Mouse (Mus musculus): Measurements from ENCODE around the gene C130074G19Rik.

The C130074G19Rik gene

DNA sequence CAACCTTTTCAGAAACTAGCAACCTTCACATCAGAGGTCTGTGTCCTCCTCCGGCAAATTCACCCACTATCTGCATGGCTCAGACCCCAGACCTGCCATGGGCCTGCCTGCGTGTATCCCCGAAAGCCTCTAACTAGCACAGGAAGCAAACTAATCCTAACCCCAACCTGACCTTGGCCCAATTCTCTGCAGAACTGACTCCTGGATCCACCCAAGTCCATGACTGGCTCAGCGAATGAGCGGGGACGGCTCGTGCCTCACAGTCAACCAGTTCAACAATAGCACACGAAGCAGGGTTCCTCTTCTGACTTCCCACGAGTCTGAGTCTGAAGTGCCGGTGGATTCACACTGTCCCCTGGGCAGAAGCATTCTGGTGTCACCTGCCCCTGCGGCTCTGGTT lies 9.1 kb downstream of the C130074G19Rik start:
- in situ Hi-C loops (cut with MboI, MseI): loop anchor here (25.0 kb wide), 1 partner anchor 1863 kb away; the partner anchor contains the start of gene Rrp15

DNA sequence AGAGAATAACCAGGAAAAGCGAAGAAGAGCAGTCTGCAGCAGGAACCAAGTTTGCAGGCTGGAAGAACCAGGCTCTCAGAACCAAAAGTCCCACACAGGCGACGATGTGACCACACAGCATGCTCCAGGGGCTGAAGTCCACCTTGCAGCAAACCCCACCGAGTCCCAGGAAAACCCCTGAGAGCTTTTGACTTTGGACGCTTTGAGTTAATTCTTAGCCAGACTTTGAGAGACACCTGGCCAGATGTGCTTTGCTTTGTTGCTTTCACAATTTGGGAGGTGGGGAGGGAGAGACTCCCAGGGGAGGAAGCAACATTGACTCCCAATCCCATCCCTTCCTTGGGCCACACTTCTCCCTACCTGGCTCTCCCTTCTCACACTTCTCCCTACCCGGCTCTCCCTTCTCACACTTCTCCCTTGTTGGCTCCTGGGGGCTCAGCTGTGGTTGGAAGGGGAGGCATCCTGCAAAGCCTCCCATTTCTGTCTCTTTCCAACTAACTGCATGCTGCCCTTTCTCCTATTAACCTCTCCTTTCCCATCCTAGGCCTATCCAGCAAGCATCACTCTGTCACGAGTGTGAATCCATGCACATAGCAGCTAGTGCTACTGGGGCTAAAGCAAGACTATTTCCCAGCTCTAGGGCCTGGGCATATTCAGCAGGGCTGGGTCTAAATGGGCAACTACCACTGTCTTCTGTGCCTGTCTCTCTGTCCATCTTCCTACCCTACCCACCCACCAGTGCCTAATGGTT lies 10.8 kb downstream of the C130074G19Rik start:
- in situ Hi-C loops (cut with MboI, MseI): loop anchor here (25.0 kb wide), 1 partner anchor 1865 kb away; the partner anchor contains the start of gene Rrp15

DNA sequence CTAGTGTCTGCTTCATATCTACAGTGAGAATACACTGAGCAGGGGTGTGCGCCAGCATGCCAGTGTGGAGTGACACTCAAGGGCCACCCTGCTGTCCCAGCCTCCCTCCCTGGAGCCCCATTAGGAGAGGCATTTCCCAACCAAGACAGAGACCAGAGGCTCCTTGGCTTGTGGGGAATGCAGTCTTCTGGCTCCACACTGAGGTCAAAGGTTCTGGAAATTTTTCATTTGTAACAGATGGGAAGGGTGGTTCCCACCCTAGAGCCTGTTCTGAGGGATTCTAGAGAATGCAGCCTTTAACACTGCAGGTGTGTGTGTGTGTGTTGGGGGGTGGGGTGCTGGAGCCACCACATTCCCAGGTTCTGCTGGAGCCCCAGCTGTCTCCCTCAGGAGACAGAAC lies 11.5 kb downstream of the C130074G19Rik start:
- in situ Hi-C loops (cut with MboI, MseI): loop anchor here (25.0 kb wide), 1 partner anchor 1866 kb away; the partner anchor contains the start of gene Rrp15

DNA sequence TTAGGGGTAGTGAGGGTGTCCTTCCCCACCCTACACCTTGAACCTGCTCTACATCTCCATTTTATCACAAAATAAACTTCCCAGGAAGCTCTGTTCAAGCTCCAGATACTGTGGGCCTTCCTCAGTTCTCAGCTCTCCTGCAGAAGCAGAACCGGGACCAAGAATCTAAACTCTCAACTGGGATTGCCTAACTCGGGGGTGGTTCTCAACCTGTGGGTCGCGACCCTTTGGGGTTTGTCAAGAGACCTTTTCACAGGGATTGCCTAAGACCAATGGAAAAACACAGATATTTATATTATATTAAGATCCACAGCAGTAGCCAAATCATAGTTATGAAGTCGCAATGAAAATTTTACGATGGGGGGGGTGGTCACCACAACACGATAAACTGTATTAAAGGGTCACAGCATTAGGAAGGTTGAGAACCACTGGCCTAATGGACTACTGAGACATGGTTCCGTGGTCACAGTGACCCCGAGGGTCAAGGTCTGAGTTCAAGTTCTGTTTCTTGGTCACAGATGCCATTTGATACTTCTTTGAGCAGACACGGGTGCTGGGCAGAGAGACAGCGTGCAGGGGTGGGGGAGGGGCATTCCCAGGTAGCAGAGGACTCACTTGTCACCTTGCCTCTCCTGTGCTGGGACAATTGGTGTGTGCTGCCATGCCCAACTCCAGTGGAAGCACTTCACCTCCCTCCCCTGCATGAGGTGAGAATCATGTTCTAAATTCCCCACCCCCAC lies 12.2 kb downstream of the C130074G19Rik start:
- in situ Hi-C loops (cut with MboI, MseI): loop anchor here (25.0 kb wide), 1 partner anchor 1866 kb away; the partner anchor contains the start of gene Rrp15

DNA sequence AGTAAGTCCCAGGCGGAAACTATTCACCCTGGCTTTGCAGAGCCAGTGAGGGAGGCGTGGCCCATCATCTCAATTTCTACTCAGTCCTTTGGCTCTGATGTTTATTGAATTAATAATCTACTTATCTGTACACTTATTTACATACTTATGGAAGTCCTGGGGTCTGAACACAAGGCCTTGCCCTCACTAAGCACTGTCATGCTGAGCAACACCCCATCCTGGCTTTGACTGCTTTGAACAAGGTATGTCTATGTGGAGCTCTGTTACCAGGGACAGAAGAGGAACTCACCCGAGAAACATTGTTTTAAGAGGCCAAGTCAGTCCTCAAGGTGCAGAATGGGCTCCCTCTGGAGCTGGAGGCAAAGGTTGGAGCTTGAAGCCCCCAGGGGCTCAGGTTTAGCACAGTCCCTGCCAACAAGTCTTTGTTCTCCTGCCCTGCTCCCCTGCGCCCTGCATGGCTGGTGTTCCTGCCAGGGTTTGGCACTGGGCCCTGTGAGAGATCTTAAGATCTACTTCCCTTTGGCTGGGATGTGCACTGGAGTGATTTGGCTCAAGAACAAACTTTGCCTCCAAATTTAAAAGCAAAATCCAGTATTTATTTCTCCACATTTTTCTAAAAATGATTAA lies 13.0 kb downstream of the C130074G19Rik start:
- in situ Hi-C loops (cut with MboI, MseI): loop anchor here (25.0 kb wide), 1 partner anchor 1867 kb away; the partner anchor contains the start of gene Rrp15

DNA sequence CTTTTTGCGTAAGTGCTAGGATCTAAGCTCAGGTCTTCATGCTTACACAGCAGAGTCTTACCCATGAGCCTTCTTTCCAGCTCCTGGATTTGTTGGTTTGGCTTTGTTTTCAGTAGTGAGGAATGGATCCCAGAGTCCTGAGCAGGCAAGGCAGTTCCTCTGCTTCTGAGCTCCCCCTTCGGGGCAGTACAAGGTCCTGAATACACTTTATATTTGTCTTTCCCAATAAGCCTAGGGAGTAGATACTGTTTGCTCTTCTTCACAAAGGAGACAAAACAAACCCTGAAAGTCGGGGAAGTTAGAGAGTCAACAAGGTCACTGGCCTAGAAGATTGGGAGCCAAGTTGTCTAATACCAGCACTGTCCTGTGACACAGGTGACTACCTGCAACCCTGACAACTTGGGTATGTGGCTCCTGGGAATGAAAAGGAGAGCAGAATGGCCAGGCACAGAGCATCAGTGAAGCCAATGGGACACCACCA lies 15.3 kb downstream of the C130074G19Rik start:
- in situ Hi-C loops (cut with MboI, MseI): loop anchor here (25.0 kb wide), 1 partner anchor 1870 kb away; the partner anchor contains the start of gene Rrp15

DNA sequence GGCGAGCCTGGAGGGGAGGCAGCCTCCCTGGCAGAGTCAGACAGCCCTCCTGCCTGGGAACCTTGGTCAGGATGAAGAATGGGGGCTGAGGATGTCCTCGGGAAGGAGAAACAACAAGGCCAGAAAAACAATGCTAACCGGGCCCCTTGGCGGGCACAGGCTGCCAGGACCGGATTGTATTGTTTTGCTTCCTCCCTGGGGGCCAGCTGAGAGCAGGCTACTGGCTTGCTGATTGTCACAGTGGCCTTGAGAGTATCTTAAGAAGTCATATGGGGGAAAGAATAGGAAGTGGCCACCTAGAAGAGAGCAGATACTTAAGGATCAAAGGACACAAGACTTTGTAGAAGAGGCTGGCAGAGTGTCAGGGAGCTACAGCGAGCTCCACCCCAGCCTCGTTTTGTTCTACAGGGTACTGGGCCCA lies 18.6 kb downstream of the C130074G19Rik start:
- in situ Hi-C loops (cut with MboI, MseI): loop anchor here (25.0 kb wide), 1 partner anchor 1873 kb away; the partner anchor contains the start of gene Rrp15

DNA sequence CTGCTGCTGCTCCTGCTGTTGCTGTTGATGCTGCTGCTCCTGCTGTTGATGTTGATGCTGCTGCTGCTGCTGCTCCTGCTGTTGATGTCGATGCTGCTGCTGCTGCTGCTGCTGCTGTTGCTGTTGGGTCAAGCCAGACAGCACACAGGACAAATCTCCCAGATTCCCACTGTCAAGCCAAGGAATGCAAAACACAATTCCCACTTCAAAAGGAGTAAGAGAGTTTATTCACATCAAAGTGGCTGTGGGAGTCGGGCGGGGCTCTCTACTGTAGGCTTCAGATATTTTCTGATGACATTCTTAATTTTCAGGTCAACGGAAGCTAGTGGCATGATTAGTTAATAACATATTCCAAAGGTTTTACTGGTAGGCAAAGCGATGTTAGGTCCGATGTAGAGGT lies 20.4 kb downstream of the C130074G19Rik start:
- in situ Hi-C loops (cut with MboI, MseI): loop anchor here (25.0 kb wide), 1 partner anchor 1875 kb away; the partner anchor contains the start of gene Rrp15

DNA sequence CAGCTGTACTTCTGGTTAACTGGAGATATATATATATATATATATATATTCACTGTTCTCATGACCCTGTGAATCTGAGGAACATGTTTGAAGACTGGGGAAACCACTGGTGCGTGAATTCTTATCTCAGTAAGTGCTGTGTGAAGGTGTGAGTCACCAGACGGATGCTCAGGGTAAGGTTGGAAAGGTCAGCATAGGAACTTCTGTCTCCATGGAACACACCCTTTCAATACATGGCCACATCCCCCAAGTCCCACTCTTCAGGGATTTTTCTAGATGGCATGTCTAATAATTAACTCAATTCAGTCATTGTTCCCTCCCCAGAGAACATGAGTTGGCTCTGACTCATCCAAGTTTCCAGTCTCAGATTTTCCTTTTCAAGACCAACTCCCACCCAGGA lies 21.5 kb downstream of the C130074G19Rik start:
- in situ Hi-C loops (cut with MboI, MseI): loop anchor here (25.0 kb wide), 1 partner anchor 1876 kb away; the partner anchor contains the start of gene Rrp15

DNA sequence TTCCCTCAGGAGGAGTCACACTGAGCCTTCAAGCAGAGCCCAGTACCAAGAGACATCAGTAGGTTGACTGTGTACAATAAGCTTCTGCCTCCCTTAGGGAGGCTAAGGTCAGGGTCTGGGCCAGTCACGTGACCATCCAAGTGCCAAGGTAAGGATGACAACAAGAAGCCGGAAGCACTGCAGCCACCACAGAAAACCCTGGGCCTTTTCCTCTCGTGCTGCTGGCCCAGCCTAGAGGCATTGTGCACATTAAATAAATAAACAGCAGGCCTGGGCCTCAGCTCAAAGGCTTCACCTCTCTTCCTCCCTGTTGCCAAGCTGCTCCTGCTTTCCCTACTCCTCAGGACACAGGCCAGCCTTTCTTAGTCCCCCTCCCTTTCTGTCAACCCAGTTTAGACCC lies 22.7 kb downstream of the C130074G19Rik start:
- in situ Hi-C loops (cut with MboI, MseI): loop anchor here (25.0 kb wide), 1 partner anchor 1877 kb away; the partner anchor contains the start of gene Rrp15

DNA sequence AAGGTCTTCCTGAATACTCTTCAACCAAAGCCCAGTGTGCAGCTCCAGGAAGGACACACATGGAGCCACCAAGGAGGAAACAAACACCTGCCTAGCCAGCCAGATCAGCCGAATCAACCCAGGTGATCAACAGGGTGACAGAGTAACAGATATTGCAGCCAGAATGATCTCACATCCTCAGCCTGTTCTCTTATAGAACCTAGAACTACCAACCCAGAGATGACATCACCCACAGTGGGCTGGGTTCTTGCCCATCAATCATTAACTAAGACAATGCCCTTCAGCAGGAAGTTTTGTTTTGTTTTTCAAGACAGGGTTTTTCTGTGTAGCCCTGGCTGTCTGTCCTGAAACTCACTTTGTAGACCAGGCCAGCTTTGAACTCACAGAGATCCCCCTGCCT lies 24.8 kb downstream of the C130074G19Rik start:
- in situ Hi-C loops (cut with MboI, MseI): loop anchor here (10.0 to 25.0 kb wide), 2 partner anchors 337 to 1879 kb away; partner anchors contain the start of gene Rrp15

DNA sequence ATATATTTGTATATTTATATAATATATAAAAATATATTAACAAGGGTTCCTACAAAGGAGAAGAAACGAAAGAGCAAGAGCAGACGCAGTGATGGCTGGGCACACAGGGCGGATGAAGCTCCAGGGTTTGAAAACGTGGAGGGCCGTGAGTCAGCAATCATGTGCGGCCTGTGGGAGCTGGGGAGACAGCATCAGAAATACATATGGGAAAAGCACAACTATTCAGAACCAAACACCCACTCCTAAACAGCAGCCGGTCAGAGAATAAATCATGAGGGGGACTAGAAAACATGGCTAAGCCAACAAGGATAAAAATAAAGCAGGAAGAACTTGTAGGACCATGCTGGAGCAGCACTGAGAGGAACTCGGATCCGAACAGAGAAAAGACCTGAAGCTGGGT lies 25.8 kb downstream of the C130074G19Rik start:
- in situ Hi-C loops (cut with MboI, MseI): loop anchor here (10.0 to 25.0 kb wide), 2 partner anchors 338 to 1880 kb away; partner anchors contain the start of gene Rrp15

DNA sequence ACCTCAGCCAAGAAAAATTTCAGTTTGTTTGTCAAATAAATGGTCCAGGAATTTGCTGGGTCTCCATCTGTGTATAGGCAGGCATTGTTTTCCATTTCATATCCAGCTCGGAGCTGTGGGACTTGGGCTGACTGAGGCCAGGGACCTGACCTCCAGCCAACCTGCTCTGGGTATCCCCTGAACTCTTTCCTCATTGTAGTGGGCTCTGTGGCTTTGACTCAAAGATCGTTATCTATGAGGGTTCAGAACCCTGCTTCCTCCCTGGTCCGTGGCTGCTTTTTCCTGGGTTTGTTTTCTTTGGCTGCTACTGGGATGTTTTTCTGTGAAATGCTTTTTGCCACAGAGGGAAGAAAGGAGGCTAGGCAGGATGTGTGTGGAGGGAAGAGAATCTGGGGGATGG lies 29.1 kb downstream of the C130074G19Rik start:
- in situ Hi-C loops (cut with MboI, MseI): loop anchor here (10.0 to 25.0 kb wide), 2 partner anchors 341 to 1883 kb away; partner anchors contain the start of gene Rrp15

DNA sequence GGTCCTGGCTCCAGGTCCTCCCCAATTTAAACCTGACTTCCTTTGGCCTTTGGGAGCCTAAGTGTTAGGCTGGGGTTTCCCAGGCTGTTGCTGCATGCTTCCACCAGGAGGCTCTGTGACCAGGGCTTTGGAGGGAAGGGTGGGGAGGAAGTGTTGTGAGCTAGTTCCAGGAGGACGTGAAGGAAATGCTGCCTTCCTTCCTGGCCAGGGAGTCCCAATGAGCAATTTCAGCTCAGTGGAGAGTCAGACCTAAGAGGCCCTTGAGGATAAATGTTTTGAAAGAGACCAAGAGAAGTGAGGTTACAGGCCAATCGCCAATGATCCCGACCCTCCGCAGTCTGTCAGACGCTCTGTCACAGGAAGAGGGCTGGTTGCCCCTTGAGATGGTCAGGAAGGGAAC lies 29.7 kb downstream of the C130074G19Rik start:
- in situ Hi-C loops (cut with MboI, MseI): loop anchor here (10.0 to 25.0 kb wide), 2 partner anchors 341 to 1884 kb away; partner anchors contain the start of gene Rrp15

DNA sequence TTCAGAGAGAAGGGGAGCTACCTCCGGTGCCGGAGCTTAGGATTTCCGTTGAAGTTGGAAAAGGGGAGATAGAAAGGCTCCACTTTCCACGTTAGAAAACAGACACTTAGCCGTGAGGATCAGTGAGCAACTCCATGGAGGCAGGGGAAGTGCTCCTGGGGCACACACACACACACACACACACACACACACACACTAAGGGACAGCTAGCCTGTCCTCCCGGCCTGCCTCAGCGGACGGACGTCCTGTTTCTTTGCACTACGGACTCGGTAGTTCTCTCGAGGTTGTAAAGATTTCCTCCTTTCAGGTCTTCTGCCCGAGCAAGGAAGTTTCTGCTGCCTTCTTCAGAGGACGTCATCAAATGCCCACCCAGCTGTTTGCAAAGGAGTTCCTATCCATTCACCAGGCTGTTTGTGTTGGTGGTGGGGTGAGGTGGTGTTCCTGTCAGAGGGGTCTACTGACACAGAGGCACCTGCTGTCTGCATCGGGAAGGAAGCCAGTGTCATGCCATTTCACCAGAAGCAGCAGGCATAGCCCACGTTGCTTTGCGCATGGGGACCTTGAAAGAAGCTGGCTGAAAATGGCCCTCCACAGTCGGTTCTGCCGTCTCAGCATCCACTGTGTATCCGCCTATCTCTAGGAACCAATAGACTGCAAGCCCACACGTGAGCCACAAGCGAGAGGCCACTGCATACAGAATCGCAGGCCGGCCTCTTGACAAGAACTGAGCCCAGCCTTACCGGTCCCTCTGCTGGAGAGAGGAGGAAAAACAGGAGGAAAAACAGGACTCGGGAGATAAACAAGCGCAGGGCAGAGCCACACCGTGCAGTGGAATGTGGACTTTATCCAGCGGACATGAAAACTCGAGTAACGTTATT lies 31.0 kb downstream of the C130074G19Rik start:
- in situ Hi-C loops (cut with MboI, MseI): loop anchor here (10.0 to 25.0 kb wide), 2 partner anchors 343 to 1885 kb away; partner anchors contain the start of gene Rrp15

DNA sequence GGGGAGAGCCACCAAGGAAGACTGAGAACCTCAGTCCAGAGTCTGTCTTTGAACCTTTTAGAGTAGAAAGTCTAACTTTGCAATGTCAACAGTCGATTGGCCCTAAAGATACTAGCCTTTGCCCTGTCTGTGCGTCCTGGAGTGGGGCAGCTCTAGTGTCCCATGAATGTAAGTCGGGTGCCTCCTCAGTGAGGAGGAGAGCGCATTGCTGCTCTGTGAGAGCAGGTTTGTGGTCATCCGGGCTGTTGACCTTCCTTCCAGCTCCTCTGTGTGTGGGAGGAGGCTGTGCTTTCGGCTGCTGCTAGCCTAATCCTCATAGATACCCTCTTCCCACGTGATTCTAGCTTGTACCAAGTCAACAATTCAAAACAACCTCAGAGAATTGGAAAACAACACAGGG lies 31.9 kb downstream of the C130074G19Rik start:
- in situ Hi-C loops (cut with MboI, MseI): loop anchor here (10.0 to 25.0 kb wide), 2 partner anchors 344 to 1886 kb away; partner anchors contain the start of gene Rrp15

DNA sequence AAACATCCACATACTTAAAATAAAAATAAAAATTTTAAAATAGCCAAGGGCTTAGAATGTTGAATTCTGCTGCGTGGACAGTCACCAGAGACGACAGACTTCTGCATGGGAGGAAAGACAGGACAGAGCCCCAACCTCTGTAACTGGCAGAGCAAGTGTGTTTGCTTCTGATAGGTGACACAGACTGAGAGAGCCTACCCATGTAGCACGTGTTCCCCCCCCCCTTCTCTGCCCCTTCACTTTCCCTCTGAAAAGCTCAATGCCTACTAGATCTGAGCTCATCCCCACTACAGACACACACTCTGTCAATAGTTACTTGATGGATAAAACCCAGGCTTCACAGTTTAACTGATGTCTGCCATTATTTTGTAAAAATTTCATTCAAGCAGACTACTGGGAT lies 36.0 kb downstream of the C130074G19Rik start:
- in situ Hi-C loops (cut with MboI, MseI): no loop called here

DNA sequence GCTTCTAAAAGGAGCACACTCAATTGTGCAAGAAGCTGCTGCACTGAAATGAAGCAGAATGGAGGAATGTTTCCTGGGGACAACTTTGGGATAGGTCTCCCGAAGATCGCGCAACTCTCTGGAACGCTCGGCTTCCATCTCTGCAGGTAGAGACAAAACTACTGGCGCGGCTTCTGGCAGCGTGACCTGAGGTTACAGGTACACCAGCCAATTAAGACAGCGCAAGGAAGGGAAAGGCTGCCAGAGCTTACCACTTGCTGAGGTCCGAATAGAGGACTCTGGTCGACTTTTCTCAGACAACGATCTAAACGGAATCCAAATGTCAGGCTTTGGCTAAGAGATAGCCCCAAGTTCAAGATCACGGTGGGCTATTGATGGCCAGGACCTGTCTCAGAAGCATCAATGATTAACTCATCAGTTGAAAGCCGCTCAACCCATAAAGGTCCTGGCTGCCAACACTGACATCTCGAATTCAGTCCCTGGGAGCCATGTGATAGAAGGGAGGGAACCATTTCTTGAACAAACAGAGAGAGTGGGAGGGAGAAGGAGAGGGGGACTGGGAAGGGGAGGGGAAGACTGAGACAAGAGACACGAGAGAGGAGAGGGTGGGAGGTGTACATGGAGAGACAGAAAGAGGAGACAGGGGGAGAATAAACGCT lies 36.8 kb downstream of the C130074G19Rik start, which contains the start of gene Marc2:
Gene Marc2 (minus strand): TSS at position 360 of the 659 bp plus-strand sequence.
- in situ Hi-C loops (cut with MboI, MseI): no loop called here

Measured in regulatory T cell (primary cell).